Mouse (Mus musculus): Measurements from ENCODE around the gene Nt5c3b. TPM values are rescaled to one million over a fixed set of nuclear protein-coding genes. Genes with fewer than 3 reads are reported as not detected.
A peak's percentile ranks its signal among the peaks of the same experiment; 100 is the strongest.

The Nt5c3b gene
- total and polyA plus RNA-seq, 2 experiments from 2014 or later, result 68.3 to 84.7 TPM

GRCm38 (mm10) chr11:100414914-100415822, 26.4 kb downstream of the Nt5c3b start, which contains the start of gene Fkbp10:
Gene Fkbp10 (plus strand): TSS chr11:100415697.
- Histone ChIP-seq H3K9ac (replicated peaks; ENCODE audit: low read depth, low read length) (peak within 1 kb of the TSS; percentile 67), H3K9me3 (replicated peaks; ENCODE audit: control insufficient read depth, low read length) (no peaks in the 10 kb centered on the region), H3K36me3 (replicated peaks; ENCODE audit: control insufficient read depth, insufficient read depth, low read length) (peaks cover 6% of the 10 kb centered on the region; the same call in 1 of the 2 replicates), H3K4me2 (ENCODE audit: low read depth, low read length) (peak within 1 kb of the TSS; percentile 79), H3K4me1 (ENCODE audit: control insufficient read depth, insufficient read depth) (peaks cover 25% of the 10 kb centered on the region), H3K27me3 (ENCODE audit: control insufficient read depth, insufficient read depth, low read length) (no peaks in the 10 kb centered on the region), H3K27ac (ENCODE audit: low read depth) (peak within 1 kb of the TSS; percentile 94), H3K4me3 (ENCODE audit: low read depth, low read length) (peak within 1 kb of the TSS; percentile 72)
- ATAC-seq (ENCODE audit: insufficient read depth, low read depth) (peak; percentile 34), DNase-seq (ENCODE audit: low spot score) (peak; percentile 79)
- TF ChIP-seq CTCF (IDR thresholded peaks at IDR 0.05; ENCODE audit: low read depth) (no peak), EP300 (IDR thresholded peaks at IDR 0.05; ENCODE audit: low read depth) (no peak)
- WGBS, result under 1% methylated on average over 28 of the region's 31 CpGs

GRCm38 (mm10) chr11:100414021-100414913, 27.3 kb downstream of the Nt5c3b start, which contains the start of gene P3h4:
Gene P3h4 (minus strand): TSS chr11:100414836.
- peaks cover 11% of the 10 kb centered on the region; the same call in 1 of the 2 replicates for H3K36me3 ChIP-seq (replicated peaks; ENCODE audit: control insufficient read depth, insufficient read depth, low read length)
- WGBS, result 2% methylated on average over 87 of the region's 93 CpGs

GRCm38 (mm10) chr11:100413541-100413940, 28.1 kb downstream of the Nt5c3b start:
- WGBS, result 55% methylated on average over 11 of the region's 11 CpGs
- Histone ChIP-seq H3K27ac (ENCODE audit: low read depth) (peak overlapping the region; percentile 94; the same call in 1 of the 2 replicates), H3K9ac (replicated peaks; ENCODE audit: low read depth, low read length) (peak overlapping the region; percentile 67), H3K4me3 (ENCODE audit: low read depth, low read length) (peak overlapping the region; percentile 72), H3K9me3 (replicated peaks; ENCODE audit: control insufficient read depth, low read length) (no peaks in the 10 kb centered on the region), H3K27me3 (ENCODE audit: control insufficient read depth, insufficient read depth, low read length) (no peaks in the 10 kb centered on the region), H3K4me1 (ENCODE audit: control insufficient read depth, insufficient read depth) (peaks cover 25% of the 10 kb centered on the region), H3K36me3 (replicated peaks; ENCODE audit: control insufficient read depth, insufficient read depth, low read length) (peaks cover 15% of the 10 kb centered on the region; the same call in 1 of the 2 replicates), H3K4me2 (ENCODE audit: low read depth, low read length) (peak overlapping the region; percentile 79)
- TF ChIP-seq CTCF (IDR thresholded peaks at IDR 0.05; ENCODE audit: low read depth) (no peak), EP300 (IDR thresholded peaks at IDR 0.05; ENCODE audit: low read depth) (no peak)
- no peak for DNase-seq (ENCODE audit: low spot score)
- ATAC-seq (ENCODE audit: insufficient read depth, low read depth), result no peak

More at GRCm38 (mm10) chr11:100414021-100414913, 27.3 kb downstream of the Nt5c3b start, which contains the start of gene P3h4:
- DNase-seq (ENCODE audit: low spot score) (peak; percentile 96), ATAC-seq (ENCODE audit: insufficient read depth, low read depth) (peak; percentile 94)
- no peaks in the 10 kb centered on the region for H3K9me3 ChIP-seq (replicated peaks; ENCODE audit: control insufficient read depth, low read length)
- peak within 1 kb of the TSS; percentile 94 for H3K27ac ChIP-seq (ENCODE audit: low read depth)
- H3K4me2 ChIP-seq (ENCODE audit: low read depth, low read length), result peak within 1 kb of the TSS; percentile 79
- peak within 1 kb of the TSS; percentile 67 for H3K9ac ChIP-seq (replicated peaks; ENCODE audit: low read depth, low read length)
- H3K4me3 ChIP-seq (ENCODE audit: low read depth, low read length), result peak within 1 kb of the TSS; percentile 72
- H3K4me1 ChIP-seq (ENCODE audit: control insufficient read depth, insufficient read depth), result peaks cover 25% of the 10 kb centered on the region
- TF ChIP-seq CTCF (IDR thresholded peaks at IDR 0.05; ENCODE audit: low read depth) (peak; percentile 65), EP300 (IDR thresholded peaks at IDR 0.05; ENCODE audit: low read depth) (no peak; the same call in 1 of the 2 replicates)
- no peaks in the 10 kb centered on the region for H3K27me3 ChIP-seq (ENCODE audit: control insufficient read depth, insufficient read depth, low read length)

- H3K27ac ChIP-seq (ENCODE audit: low read depth), result no peak overlapping the region
- no peak overlapping the region for H3K4me2 ChIP-seq (ENCODE audit: low read depth, low read length)
Observed at GRCm38 (mm10) chr11:100411736-100412135, 29.9 kb downstream of the Nt5c3b start.

GRCm38 (mm10) chr11:100409686-100410085, 31.9 kb downstream of the Nt5c3b start:
- no peak overlapping the region for H3K4me2 ChIP-seq (ENCODE audit: low read depth, low read length)
- H3K9ac ChIP-seq (replicated peaks; ENCODE audit: low read depth, low read length), result no peak overlapping the region
- H3K4me3 ChIP-seq (ENCODE audit: low read depth, low read length), result no peak overlapping the region
- TF ChIP-seq EP300 (IDR thresholded peaks at IDR 0.05; ENCODE audit: low read depth), result no peak
- no peak for TF ChIP-seq CTCF (IDR thresholded peaks at IDR 0.05; ENCODE audit: low read depth)
- 76% methylated on average over 3 of the region's 3 CpGs for WGBS
- DNase-seq (ENCODE audit: low spot score), result no peak
- ATAC-seq (ENCODE audit: insufficient read depth, low read depth), result no peak
- H3K36me3 ChIP-seq (replicated peaks; ENCODE audit: control insufficient read depth, insufficient read depth, low read length), result peaks cover 15% of the 10 kb centered on the region; the same call in 1 of the 2 replicates
- no peaks in the 10 kb centered on the region for H3K9me3 ChIP-seq (replicated peaks; ENCODE audit: control insufficient read depth, low read length)
- peak overlapping the region; percentile 4; the same call in 1 of the 2 replicates for H3K27ac ChIP-seq (ENCODE audit: low read depth)
- peaks cover 22% of the 10 kb centered on the region for H3K4me1 ChIP-seq (ENCODE audit: control insufficient read depth, insufficient read depth)
- no peaks in the 10 kb centered on the region for H3K27me3 ChIP-seq (ENCODE audit: control insufficient read depth, insufficient read depth, low read length)

More at GRCm38 (mm10) chr11:100411736-100412135, 29.9 kb downstream of the Nt5c3b start:
- TF ChIP-seq CTCF (IDR thresholded peaks at IDR 0.05; ENCODE audit: low read depth) (no peak), EP300 (IDR thresholded peaks at IDR 0.05; ENCODE audit: low read depth) (no peak)
- ATAC-seq (ENCODE audit: insufficient read depth, low read depth) (no peak), DNase-seq (ENCODE audit: low spot score) (no peak)
- H3K9ac ChIP-seq (replicated peaks; ENCODE audit: low read depth, low read length), result no peak overlapping the region
- H3K9me3 ChIP-seq (replicated peaks; ENCODE audit: control insufficient read depth, low read length), result no peaks in the 10 kb centered on the region
- H3K27me3 ChIP-seq (ENCODE audit: control insufficient read depth, insufficient read depth, low read length), result no peaks in the 10 kb centered on the region
- no peak overlapping the region for H3K4me3 ChIP-seq (ENCODE audit: low read depth, low read length)
- H3K4me1 ChIP-seq (ENCODE audit: control insufficient read depth, insufficient read depth), result peaks cover 23% of the 10 kb centered on the region; the same call in 1 of the 2 replicates
- H3K36me3 ChIP-seq (replicated peaks; ENCODE audit: control insufficient read depth, insufficient read depth, low read length), result peaks cover 15% of the 10 kb centered on the region; the same call in 1 of the 2 replicates
- WGBS, result 66% methylated on average over 11 of the region's 11 CpGs
